Mouse (Mus musculus) liver, embryonic 14.5 days (tissue): ENCODE results near the gene Erp29.

Experiments
- CTCF ChIP-seq: IDR thresholded peaks from 2 replicates; pipeline ENCODE4 v1.5.1; 2016; ENCODE audit warnings: antibody characterized with exemption, low read depth, control low read depth
- EP300 ChIP-seq: IDR thresholded peaks from 2 replicates; pipeline ENCODE4 v1.6.1; 2016; ENCODE audit warnings: antibody characterized with exemption, low read depth

DNA sequence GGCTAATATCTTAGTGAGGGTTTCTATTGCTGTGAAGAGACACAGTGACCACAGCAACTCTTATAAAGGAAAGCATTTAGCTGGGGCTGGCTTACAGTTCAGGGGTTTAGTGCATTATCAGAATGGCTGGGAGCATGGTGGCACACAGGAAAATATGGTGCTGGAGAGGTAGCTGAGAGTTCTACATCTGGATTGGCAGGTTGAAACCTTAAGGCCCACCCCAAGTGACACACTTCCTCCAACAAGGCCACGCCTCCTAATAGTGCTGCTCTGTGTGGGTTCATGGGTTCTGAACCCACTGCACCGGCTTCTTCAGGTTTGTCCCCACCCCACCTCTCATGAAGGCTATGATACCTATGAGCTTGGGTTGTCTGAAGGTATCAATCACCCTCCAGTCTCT, 20.1 kb upstream of the Erp29 start:
- TF ChIP-seq CTCF (no peak), EP300 (no peak)
